Mouse (Mus musculus) MEL (cell line): ENCODE data around the gene Cdh13. TPM values are rescaled to one million over a fixed set of nuclear protein-coding genes. Genes with fewer than 3 reads are reported as not detected.

Source experiments
- DNase-seq: peaks from one replicate; pipeline ENCODE4 v3.0.0; 2011; ENCODE audit warnings: low read depth, low spot score
- H3K27ac ChIP-seq: 2 replicates; pipeline ENCODE4 v1.5.1; 2012; ENCODE audit warnings: low read depth, mild to moderate bottlenecking, control low read depth, low read length, moderate library complexity; ENCODE audit not compliant: control insufficient read depth
- H3K27me3 ChIP-seq, 2 experiments: fragments of 150-350 bp in 1 of 2; sonication (generic) in 1 of 2; 2 replicates each; pipeline ENCODE4 v1.6.1; 2012; ENCODE audit warnings: low read length in 2 of 2, mild to moderate bottlenecking in 2 of 2, improper control_type of control experiment in 1 of 2, moderate library complexity in 1 of 2; ENCODE audit not compliant: insufficient read depth in 2 of 2, control insufficient read depth in 1 of 2
- H3K36me3 ChIP-seq, 2 experiments: 2 replicates each; pipeline ENCODE4 v1.6.1; 2012 to 2014; ENCODE audit warnings: low read length in 2 of 2, improper control_type of control experiment in 1 of 2, inconsistent platforms in 1 of 2, mild to moderate bottlenecking in 1 of 2; ENCODE audit not compliant: insufficient read depth in 2 of 2, control insufficient read depth in 1 of 2
- H3K4me1 ChIP-seq, 2 experiments: fragments of 150-350 bp in 1 of 2; sonication (generic) in 1 of 2; 2 replicates each; pipeline ENCODE4 v1.6.1; 2012; ENCODE audit warnings: low read length in 2 of 2, improper control_type of control experiment in 1 of 2, mild to moderate bottlenecking in 1 of 2; ENCODE audit not compliant: insufficient read depth in 2 of 2, control insufficient read depth in 1 of 2
- H3K4me3 ChIP-seq, 2 experiments: fragments of 150-350 bp in 1 of 2; sonication (generic) in 1 of 2; 2 replicates each; pipeline ENCODE4 v1.5.1; 2012; ENCODE audit warnings: low read depth in 2 of 2, low read length in 2 of 2, mild to moderate bottlenecking in 2 of 2, moderate library complexity in 2 of 2, control low read depth in 1 of 2, improper control_type of control experiment in 1 of 2; ENCODE audit not compliant: control insufficient read depth in 1 of 2, insufficient read depth in 1 of 2
- H3K79me2 ChIP-seq: 2 replicates; pipeline ENCODE4 v1.6.1; 2012; ENCODE audit warnings: mild to moderate bottlenecking, low read length, moderate library complexity; ENCODE audit not compliant: control insufficient read depth, poor library complexity, insufficient read depth
- H3K9ac ChIP-seq: 2 replicates; pipeline ENCODE4 v1.6.1; 2012; ENCODE audit warnings: low read depth, mild to moderate bottlenecking, control low read depth, low read length, moderate library complexity; ENCODE audit not compliant: control insufficient read depth, poor library complexity, severe bottlenecking
- H3K9me3 ChIP-seq: fragments of 150-350 bp; sonication (generic); replicated peaks from 2 replicates; pipeline ENCODE4 v1.6.1; 2012; ENCODE audit warnings: mild to moderate bottlenecking, low read length, improper control_type of control experiment, moderate library complexity; ENCODE audit not compliant: insufficient read depth
- BHLHE40 ChIP-seq: IDR thresholded peaks from 2 replicates; pipeline ENCODE4 v1.6.1; 2012; ENCODE audit warnings: low read depth, mild to moderate bottlenecking, inconsistent platforms, low read length, improper control_type of control experiment, borderline replicate concordance
- CHD1 ChIP-seq: IDR thresholded peaks from 2 replicates; pipeline ENCODE4 v1.6.1; 2012; ENCODE audit warnings: low read depth, mild to moderate bottlenecking, inconsistent platforms, low read length, improper control_type of control experiment
- CHD2 ChIP-seq: IDR thresholded peaks from 2 replicates; pipeline ENCODE4 v1.6.1; 2011; ENCODE audit warnings: low read length, improper control_type of control experiment
- ELF1 ChIP-seq: IDR thresholded peaks from 2 replicates; pipeline ENCODE4 v1.6.1; 2014; ENCODE audit warnings: low read depth, mild to moderate bottlenecking, inconsistent platforms, low read length, improper control_type of control experiment, moderate library complexity
- EP300 ChIP-seq, 2 experiments: IDR thresholded peaks; 2 replicates each; pipeline ENCODE4 v1.6.1; 2011; ENCODE audit warnings: improper control_type of control experiment in 2 of 2, low read length in 2 of 2, low read depth in 1 of 2, mild to moderate bottlenecking in 1 of 2
- GATA1 ChIP-seq: IDR thresholded peaks from 2 replicates; pipeline ENCODE4 v1.6.1; 2011; ENCODE audit warnings: low read depth, low read length, improper control_type of control experiment
- JUND ChIP-seq: IDR thresholded peaks from 2 replicates; pipeline ENCODE4 v1.6.1; 2011; ENCODE audit warnings: low read depth, mild to moderate bottlenecking, improper control_type of control experiment, low read length
- KAT2A ChIP-seq: conservative IDR thresholded peaks from 2 replicates; pipeline ENCODE4 v1.6.1; 2012; ENCODE audit warnings: low read depth, low read length, improper control_type of control experiment, inconsistent platforms
- MAZ ChIP-seq: IDR thresholded peaks from 2 replicates; pipeline ENCODE4 v1.6.1; 2012; ENCODE audit warnings: low read depth, mild to moderate bottlenecking, inconsistent platforms, low read length, improper control_type of control experiment
- MXI1 ChIP-seq: IDR thresholded peaks from 2 replicates; pipeline ENCODE4 v1.6.1; 2011; ENCODE audit warnings: mild to moderate bottlenecking, low read depth, low read length, improper control_type of control experiment
- MYB ChIP-seq: IDR thresholded peaks from 2 replicates; pipeline ENCODE4 v1.6.1; 2011; ENCODE audit warnings: mild to moderate bottlenecking, low read depth, low read length, improper control_type of control experiment
- NELFE ChIP-seq: IDR thresholded peaks from 2 replicates; pipeline ENCODE4 v1.6.1; 2011; ENCODE audit warnings: low read depth, low read length, improper control_type of control experiment
- NRF1 ChIP-seq: IDR thresholded peaks from 2 replicates; pipeline ENCODE4 v1.6.1; 2014; ENCODE audit warnings: low read depth, mild to moderate bottlenecking, inconsistent platforms, low read length, improper control_type of control experiment, moderate library complexity; ENCODE audit not compliant: poor library complexity, insufficient read depth, severe bottlenecking
- POLR2A ChIP-seq, 2 experiments: IDR thresholded peaks; 2 replicates each; pipeline ENCODE4 v1.6.1; 2011 to 2012; ENCODE audit warnings: low read length in 2 of 2, mild to moderate bottlenecking in 2 of 2, control low read depth in 1 of 2, improper control_type of control experiment in 1 of 2, low read depth in 1 of 2, moderate library complexity in 1 of 2; ENCODE audit not compliant: control insufficient read depth in 1 of 2, insufficient read depth in 1 of 2, poor library complexity in 1 of 2
- RAD21 ChIP-seq: IDR thresholded peaks from 2 replicates; pipeline ENCODE4 v1.6.1; 2011; ENCODE audit warnings: mild to moderate bottlenecking, low read depth, low read length, improper control_type of control experiment
- SMC3 ChIP-seq: IDR thresholded peaks from 2 replicates; pipeline ENCODE4 v1.6.1; 2011; ENCODE audit warnings: low read depth, low read length, improper control_type of control experiment
- USF2 ChIP-seq, 2 experiments: IDR thresholded peaks; 2 replicates each; pipeline ENCODE4 v1.6.1; 2011 to 2012; ENCODE audit warnings: improper control_type of control experiment in 2 of 2, low read length in 2 of 2, borderline replicate concordance in 1 of 2, inconsistent platforms in 1 of 2, low read depth in 1 of 2, mild to moderate bottlenecking in 1 of 2; ENCODE audit not compliant: insufficient read depth in 1 of 2
- ZC3H11A ChIP-seq: IDR thresholded peaks from 2 replicates; pipeline ENCODE4 v1.6.1; 2012; ENCODE audit warnings: low read depth, mild to moderate bottlenecking, inconsistent platforms, low read length, improper control_type of control experiment
- ZMIZ1 ChIP-seq: IDR thresholded peaks from 2 replicates; pipeline ENCODE4 v1.6.1; 2012; ENCODE audit warnings: low read depth, mild to moderate bottlenecking, inconsistent platforms, low read length, improper control_type of control experiment, moderate library complexity
- polyA plus RNA-seq, 2 experiments: library from polyadenylated mRNA; stranded (reverse) in 1 of 2; unstranded in 1 of 2; fragments of >175 nt in 1 of 2; fragments of >200 nt in 1 of 2; gene quantifications; 2 replicates each; pipeline versions ENCODE4 v1.2.1 to v1.2.4; 2012; ENCODE audit warnings: low replicate concordance in 2 of 2, low read depth in 1 of 2; ENCODE audit not compliant: insufficient read length in 2 of 2, insufficient read depth in 1 of 2, missing spikeins in 1 of 2
- total RNA-seq: library from RNA; depleted of rRNA; stranded (reverse); fragments of 300-350 nt; gene quantifications from 2 replicates; pipeline ENCODE4 v1.2.3, GENCODE M21; 2012

The Cdh13 gene
- total and polyA plus RNA-seq, 3 experiments = not detected

DNA sequence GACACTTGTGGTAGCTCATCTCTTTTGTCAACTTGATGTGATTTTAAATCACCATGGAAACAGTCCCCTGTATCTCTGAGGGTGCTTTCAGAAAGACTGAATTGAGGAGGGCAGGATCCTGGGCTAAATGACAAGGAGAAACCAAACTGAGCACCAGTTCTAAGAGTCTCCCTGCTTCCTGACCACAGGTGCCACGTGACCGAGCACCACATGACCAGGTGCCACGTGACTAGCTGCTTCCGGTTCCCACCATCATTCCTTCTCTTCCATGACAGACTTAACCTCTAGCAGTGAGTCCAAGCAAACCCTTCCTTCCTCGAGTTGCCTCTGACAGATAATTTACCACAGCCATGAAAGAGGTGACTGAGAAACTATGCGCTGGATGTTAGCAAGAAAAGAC is 280.5 kb downstream of the Cdh13 start (continued):
- TF ChIP-seq USF2 (IDR thresholded peaks at IDR 0.05; ENCODE audit: borderline replicate concordance in 1 of 2, insufficient read depth in 1 of 2, low read depth in 1 of 2, low read length in 2 of 2) = no peak
- no peak for TF ChIP-seq CHD1

DNA sequence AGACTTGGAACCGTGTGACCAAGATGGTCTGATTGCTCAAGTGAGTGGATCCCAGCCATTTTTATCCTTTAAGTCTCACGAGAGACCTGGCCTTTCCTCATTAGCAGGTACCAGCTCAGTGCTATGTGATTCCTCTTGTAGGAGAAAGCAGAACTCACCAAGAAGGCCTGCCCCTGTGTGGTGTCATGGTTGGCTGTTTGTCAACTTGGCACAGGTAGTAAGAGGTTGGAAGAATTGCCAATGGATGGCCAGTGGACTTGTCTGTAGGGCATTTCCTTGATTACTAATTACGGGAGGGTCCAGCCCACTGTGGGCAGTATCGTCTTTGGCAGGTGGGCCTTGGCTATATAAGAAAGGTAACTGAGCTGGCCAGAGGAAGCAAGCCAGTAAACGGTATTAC is 281.7 kb downstream of the Cdh13 start:
- Histone ChIP-seq H3K9me3 (no peaks in the 10 kb centered on the region), H3K27ac (no peak overlapping the region), H3K27me3 (no peaks in the 10 kb centered on the region), H3K79me2 (no peaks in the 10 kb centered on the region), H3K4me3 (no peak overlapping the region), H3K36me3 (no peaks in the 10 kb centered on the region), H3K4me1 (no peaks in the 10 kb centered on the region), H3K9ac (no peak overlapping the region)
- no peak for DNase-seq
- TF ChIP-seq JUND = no peak
- TF ChIP-seq USF2 (IDR thresholded peaks at IDR 0.05; ENCODE audit: borderline replicate concordance in 1 of 2, insufficient read depth in 1 of 2, low read depth in 1 of 2, low read length in 2 of 2) = no peak
- TF ChIP-seq ZMIZ1 = no peak
- TF ChIP-seq CHD2 = no peak
- no peak for TF ChIP-seq ELF1
- TF ChIP-seq POLR2A (IDR thresholded peaks at IDR 0.05; ENCODE audit: control insufficient read depth in 1 of 2, insufficient read depth in 1 of 2, low read depth in 1 of 2, low read length in 2 of 2, poor library complexity in 1 of 2) = no peak
- no peak for TF ChIP-seq GATA1
- no peak for TF ChIP-seq NRF1
- no peak for TF ChIP-seq MYB
- no peak for TF ChIP-seq EP300 (IDR thresholded peaks at IDR 0.05; ENCODE audit: low read depth in 1 of 2, low read length in 2 of 2)
- TF ChIP-seq CHD1 = no peak
- TF ChIP-seq MXI1 = no peak
- TF ChIP-seq MAZ = no peak
- no peak for TF ChIP-seq KAT2A
- no peak for TF ChIP-seq ZC3H11A
- no peak for TF ChIP-seq NELFE
- TF ChIP-seq SMC3 = no peak
- no peak for TF ChIP-seq BHLHE40
- TF ChIP-seq RAD21 = no peak
